Mouse (Mus musculus) erythroblast, embryonic 14.5 days (primary cell): ENCODE results near the gene Rnf111. TPM values are rescaled to one million over a fixed set of nuclear protein-coding genes. Genes with fewer than 3 reads are reported as not detected.

Experiments used
- H3K27me3 ChIP-seq: 2 replicates; pipeline ENCODE4 v1.6.1; 2012; ENCODE audit warnings: inconsistent platforms; ENCODE audit not compliant: control insufficient read depth
- H3K36me3 ChIP-seq: 2 replicates; pipeline ENCODE4 v1.6.1; 2012; ENCODE audit warnings: mild to moderate bottlenecking, inconsistent platforms; ENCODE audit not compliant: control insufficient read depth
- H3K4me1 ChIP-seq: 2 replicates; pipeline ENCODE4 v1.6.1; 2012; ENCODE audit warnings: inconsistent platforms; ENCODE audit not compliant: control insufficient read depth
- H3K4me3 ChIP-seq: replicated peaks from 2 replicates; pipeline ENCODE3; 2012; ENCODE audit warnings: moderate library complexity, mild to moderate bottlenecking, inconsistent platforms
- H3K9me3 ChIP-seq: 2 replicates; pipeline ENCODE4 v1.6.1; 2012; ENCODE audit warnings: low read length, inconsistent platforms, mixed read lengths; ENCODE audit not compliant: control insufficient read depth
- GATA1 ChIP-seq: IDR thresholded peaks from 2 replicates; pipeline ENCODE4 v1.6.1; 2012; ENCODE audit warnings: low read length, inconsistent platforms, mixed read lengths
- TAL1 ChIP-seq: IDR thresholded peaks from 3 replicates; pipeline ENCODE4 v1.6.1; 2012; ENCODE audit warnings: low read length, inconsistent platforms, mixed read lengths
- polyA plus RNA-seq: library from polyadenylated mRNA; stranded (reverse); fragments of >175 nt; gene quantifications from 2 replicates; pipeline ENCODE4 v1.2.3, GENCODE M21; 2012

Gene Rnf111
- polyA plus RNA-seq, 1 experiment: 0.18 TPM

DNA sequence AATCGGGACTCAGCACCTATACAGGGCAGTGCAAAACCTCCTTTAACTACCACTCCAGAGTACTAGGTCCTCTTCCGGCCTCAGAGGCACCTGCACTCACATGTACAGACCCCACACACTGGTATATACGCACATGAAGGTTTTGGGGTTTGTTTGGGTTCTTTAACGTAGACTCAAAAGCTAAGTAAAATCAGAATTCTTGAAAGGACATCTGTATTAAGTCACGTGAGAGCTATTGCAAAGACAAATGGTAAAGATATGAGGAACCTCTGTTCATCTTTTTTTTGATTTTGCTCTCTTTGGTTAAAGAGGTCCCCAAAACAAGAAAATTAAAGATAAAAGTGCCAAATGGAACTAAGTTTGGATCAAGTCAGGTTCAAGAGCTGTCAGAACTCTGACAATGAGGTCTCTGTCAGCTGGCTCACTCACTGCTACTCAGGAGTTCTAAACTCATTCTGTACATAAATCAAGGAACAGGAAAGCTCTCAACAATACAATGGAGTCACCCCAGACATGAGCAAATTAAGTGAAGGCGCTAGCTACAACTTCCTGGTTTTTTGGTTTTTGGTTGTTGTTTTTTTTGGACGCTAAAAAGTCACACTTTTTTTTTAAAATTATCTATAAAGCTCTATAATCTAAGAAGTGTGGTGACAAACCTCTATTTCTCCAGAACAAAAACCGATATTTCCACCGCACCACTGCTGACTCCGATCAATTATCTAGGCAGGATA lies 1.1 kb downstream of the Rnf111 start:
- no peaks in the 10 kb centered on the region for H3K9me3 ChIP-seq
- no peak for TF ChIP-seq GATA1
- TF ChIP-seq TAL1: no peak
- peaks cover 22% of the 10 kb centered on the region for H3K36me3 ChIP-seq
- peaks cover 12% of the 10 kb centered on the region for H3K27me3 ChIP-seq
- H3K4me1 ChIP-seq: peaks cover 19% of the 10 kb centered on the region
- H3K4me3 ChIP-seq: peak overlapping the region; percentile 98

DNA sequence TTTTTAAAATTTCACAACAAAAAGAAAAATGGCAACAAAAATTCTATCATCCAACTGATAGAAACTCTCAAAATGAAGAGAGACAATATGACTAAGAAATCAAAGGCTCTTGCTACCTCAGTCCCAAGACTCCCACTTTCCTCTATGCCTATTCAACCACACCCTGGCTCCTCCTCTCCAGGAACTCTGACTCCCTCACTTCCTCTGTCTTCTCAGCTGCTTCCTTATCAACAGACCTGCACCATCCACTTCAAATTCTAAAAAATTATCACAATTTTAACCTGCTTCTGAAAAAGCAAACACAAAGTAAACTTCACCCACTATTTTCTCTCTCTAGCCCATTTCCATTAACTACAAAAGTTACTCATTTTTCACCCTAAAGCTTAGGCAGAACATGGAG lies 6.5 kb downstream of the Rnf111 start:
- H3K36me3 ChIP-seq: peaks cover 45% of the 10 kb centered on the region
- peaks cover 37% of the 10 kb centered on the region for H3K4me1 ChIP-seq
- TF ChIP-seq GATA1: no peak
- no peak for TF ChIP-seq TAL1

GRCm38 (mm10) chr9:70493038-70493437 lies 10.5 kb downstream of the Rnf111 start:
- Histone ChIP-seq H3K9me3 (no peaks in the 10 kb centered on the region), H3K4me1 (peaks cover 37% of the 10 kb centered on the region), H3K4me3 (no peak overlapping the region), H3K36me3 (peaks cover 53% of the 10 kb centered on the region), H3K27me3 (no peaks in the 10 kb centered on the region)
- no peak for TF ChIP-seq TAL1
- no peak for TF ChIP-seq GATA1

More for the DNA sequence above, 6.5 kb downstream of the Rnf111 start:
- no peaks in the 10 kb centered on the region for H3K27me3 ChIP-seq
- H3K4me3 ChIP-seq: no peak overlapping the region
- H3K9me3 ChIP-seq: no peaks in the 10 kb centered on the region

- H3K27me3 ChIP-seq: no peaks in the 10 kb centered on the region
- no peak overlapping the region for H3K4me3 ChIP-seq
- TF ChIP-seq TAL1 (no peak), GATA1 (no peak)
- peaks cover 54% of the 10 kb centered on the region for H3K36me3 ChIP-seq
- H3K4me1 ChIP-seq: peaks cover 30% of the 10 kb centered on the region
- no peaks in the 10 kb centered on the region for H3K9me3 ChIP-seq
Measured at GRCm38 (mm10) chr9:70491176-70491575, 12.3 kb downstream of the Rnf111 start.

DNA sequence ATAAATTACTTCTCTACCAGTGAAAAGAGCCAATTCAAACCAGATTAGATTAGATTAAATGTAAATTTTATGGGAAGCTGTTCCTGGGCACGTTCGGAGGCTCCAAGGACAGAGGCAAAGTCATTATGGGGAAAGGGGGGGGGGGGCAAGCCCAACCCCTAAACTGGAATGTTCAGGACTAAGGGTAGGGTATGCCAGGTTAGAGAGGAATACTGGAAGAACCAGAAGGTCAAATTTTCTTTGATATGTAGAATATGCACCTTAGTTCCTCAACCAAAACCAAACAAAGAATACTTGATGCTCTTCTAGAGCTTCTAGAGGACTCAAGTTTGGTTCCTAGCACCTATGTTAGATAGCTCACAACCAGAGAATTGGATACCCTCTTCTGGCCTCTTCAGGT lies 16.1 kb downstream of the Rnf111 start:
- no peak overlapping the region for H3K4me3 ChIP-seq
- H3K36me3 ChIP-seq: peaks cover 53% of the 10 kb centered on the region
- H3K4me1 ChIP-seq: peaks cover 17% of the 10 kb centered on the region
- no peaks in the 10 kb centered on the region for H3K27me3 ChIP-seq
- no peaks in the 10 kb centered on the region for H3K9me3 ChIP-seq
- no peak for TF ChIP-seq GATA1
- no peak for TF ChIP-seq TAL1

DNA sequence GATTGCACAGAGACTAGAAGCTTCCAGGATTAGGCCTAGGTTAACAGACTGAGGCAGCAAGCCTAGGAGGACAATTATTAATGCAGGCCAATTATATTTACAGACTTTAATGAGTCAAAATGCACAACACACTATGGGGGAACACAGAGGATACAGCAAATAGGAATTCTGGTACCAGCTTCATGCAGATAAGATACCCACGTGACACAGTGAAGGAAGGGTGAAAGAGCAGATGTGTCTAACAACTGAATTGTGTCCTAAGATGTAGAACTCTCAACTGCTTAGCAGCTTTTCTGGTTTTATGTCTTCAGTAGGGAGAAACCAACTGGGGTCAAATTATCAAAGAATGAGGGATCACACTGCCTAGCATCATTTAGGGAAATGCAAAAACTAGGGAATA lies 17.7 kb downstream of the Rnf111 start:
- no peak for TF ChIP-seq GATA1
- no peak for TF ChIP-seq TAL1
- Histone ChIP-seq H3K27me3 (no peaks in the 10 kb centered on the region), H3K4me1 (peaks cover 9% of the 10 kb centered on the region), H3K9me3 (no peaks in the 10 kb centered on the region), H3K36me3 (peaks cover 56% of the 10 kb centered on the region), H3K4me3 (no peak overlapping the region)

DNA sequence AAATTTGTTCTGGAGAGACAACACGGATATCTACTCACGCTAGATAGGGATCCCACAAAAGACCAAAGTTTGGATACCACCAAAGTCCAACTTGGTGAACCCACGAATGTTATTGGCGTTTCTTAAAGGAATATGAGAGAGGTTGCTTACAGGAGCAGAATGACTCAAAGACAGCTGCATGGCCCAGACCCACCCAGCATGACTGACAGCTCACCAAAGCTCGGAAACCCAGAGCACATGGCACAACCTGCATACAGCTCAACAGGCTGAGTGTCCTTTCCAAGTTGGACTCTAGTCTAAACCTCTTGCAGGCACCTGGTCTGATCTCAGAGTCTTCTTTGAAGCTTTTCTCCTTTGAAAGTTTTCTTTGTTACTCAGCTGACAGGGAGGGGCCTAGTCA lies 20.0 kb downstream of the Rnf111 start:
- Histone ChIP-seq H3K4me1 (peaks cover 9% of the 10 kb centered on the region), H3K36me3 (peaks cover 54% of the 10 kb centered on the region), H3K9me3 (no peaks in the 10 kb centered on the region), H3K27me3 (no peaks in the 10 kb centered on the region), H3K4me3 (no peak overlapping the region)
- TF ChIP-seq TAL1: no peak

GRCm38 (mm10) chr9:70481872-70482271 lies 21.7 kb downstream of the Rnf111 start:
- no peaks in the 10 kb centered on the region for H3K27me3 ChIP-seq

DNA sequence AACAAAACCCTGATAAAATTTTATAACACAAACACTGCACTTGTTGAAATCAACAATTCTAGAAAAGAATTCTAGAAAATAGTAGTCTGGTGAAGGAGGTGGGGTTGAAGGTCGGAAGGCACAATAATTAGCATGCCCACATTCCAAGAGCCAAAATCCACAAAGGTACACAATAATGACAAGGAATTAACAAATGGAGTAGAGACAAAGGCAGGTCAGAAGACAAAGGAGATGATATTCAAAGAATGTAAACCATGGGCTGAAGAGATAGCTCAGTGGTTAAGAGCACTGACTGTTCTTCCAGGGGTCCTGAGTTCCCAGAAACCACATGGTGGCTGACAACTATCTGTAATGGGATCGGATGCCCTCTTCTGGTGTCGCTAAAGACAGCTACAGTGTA lies 26.3 kb downstream of the Rnf111 start:
- no peak for TF ChIP-seq TAL1
- TF ChIP-seq GATA1: no peak
- H3K27me3 ChIP-seq: no peaks in the 10 kb centered on the region
- peaks cover 70% of the 10 kb centered on the region for H3K36me3 ChIP-seq
- H3K4me1 ChIP-seq: no peaks in the 10 kb centered on the region; the same call in 1 of the 2 replicates
- H3K9me3 ChIP-seq: no peaks in the 10 kb centered on the region
- no peak overlapping the region for H3K4me3 ChIP-seq

More at GRCm38 (mm10) chr9:70481872-70482271, 21.7 kb downstream of the Rnf111 start:
- Histone ChIP-seq H3K4me3 (no peak overlapping the region), H3K4me1 (peaks cover 9% of the 10 kb centered on the region), H3K36me3 (peaks cover 52% of the 10 kb centered on the region), H3K9me3 (no peaks in the 10 kb centered on the region)
- TF ChIP-seq TAL1 (no peak), GATA1 (no peak)

DNA sequence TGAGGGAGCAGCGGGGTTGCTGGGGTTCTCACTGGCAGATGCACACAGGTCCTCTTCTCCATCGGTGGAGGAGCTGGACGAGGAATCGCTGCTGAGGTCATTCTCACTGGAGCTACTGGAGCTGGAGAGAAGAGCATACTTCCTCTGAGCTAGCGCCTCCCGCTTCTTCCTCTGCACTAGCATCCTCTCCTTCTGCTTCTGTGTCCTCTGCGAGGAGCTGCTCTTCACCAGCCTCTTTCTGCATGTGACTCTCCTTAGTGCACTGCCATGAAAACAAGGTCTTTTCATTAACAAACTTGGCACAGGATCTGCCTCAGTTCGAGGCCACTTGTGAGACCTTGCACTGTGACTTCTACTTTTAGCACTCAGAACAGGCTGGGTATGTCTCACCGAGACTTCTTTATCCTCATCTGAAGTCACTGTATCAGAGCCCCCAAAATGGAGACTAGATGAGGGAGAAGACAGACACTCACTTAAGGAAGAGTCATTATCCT lies 27.7 kb downstream of the Rnf111 start:
- H3K4me3 ChIP-seq: no peak overlapping the region
- no peaks in the 10 kb centered on the region for H3K9me3 ChIP-seq
- peaks cover 68% of the 10 kb centered on the region for H3K36me3 ChIP-seq
- H3K4me1 ChIP-seq: no peaks in the 10 kb centered on the region; the same call in 1 of the 2 replicates
- no peaks in the 10 kb centered on the region for H3K27me3 ChIP-seq
- TF ChIP-seq GATA1 (no peak), TAL1 (no peak)
